Mouse (Mus musculus) liver, adult (tissue): ENCODE results near the gene Olfr1442.

ENCODE experiments used
- GATA4 ChIP-seq: IDR thresholded peaks from 2 replicates; pipeline ENCODE4 v1.6.1; 2014; ENCODE audit warnings: mild to moderate bottlenecking, low read length; ENCODE audit not compliant: insufficient replicate concordance

Gene Olfr1442

GRCm38 (mm10) chr19:12720463-12720862 is 50.2 kb downstream of the Olfr1442 start:
- TF ChIP-seq GATA4: no peak

GRCm38 (mm10) chr19:12722308-12722707 is 52.1 kb downstream of the Olfr1442 start:
- TF ChIP-seq GATA4: no peak

- no peak for TF ChIP-seq GATA4
Measured at GRCm38 (mm10) chr19:12725851-12726250, 55.6 kb downstream of the Olfr1442 start.
